Mouse (Mus musculus) CH12.LX (cell line): ENCODE results near the gene Chchd5. TPM values are rescaled to one million over a fixed set of nuclear protein-coding genes. Genes with fewer than 3 reads are reported as not detected.

Experiments used
- DNase-seq: peaks from one replicate; pipeline ENCODE4 v3.0.0-alpha.2; 2013; ENCODE audit errors: extremely low read depth
- H3K27ac ChIP-seq: 2 replicates; pipeline ENCODE4 v1.5.1; 2012; ENCODE audit warnings: low read depth, mild to moderate bottlenecking, control low read depth, moderate library complexity; ENCODE audit not compliant: insufficient read depth
- H3K27me3 ChIP-seq: replicated peaks from 2 replicates; pipeline ENCODE3; 2012; ENCODE audit warnings: inconsistent platforms
- H3K36me3 ChIP-seq, 2 experiments: replicated peaks in 1 of 2; 2 replicates each; pipeline versions ENCODE3 to v1.6.1; 2012; ENCODE audit warnings: inconsistent platforms in 1 of 2, low read length in 1 of 2, mild to moderate bottlenecking in 1 of 2, mixed read lengths in 1 of 2, moderate library complexity in 1 of 2; ENCODE audit not compliant: control insufficient read depth in 1 of 2, insufficient read depth in 1 of 2
- H3K4me1 ChIP-seq, 2 experiments: 2 replicates each; pipeline ENCODE4 v1.6.1; 2012; ENCODE audit warnings: inconsistent platforms in 1 of 2, moderate library complexity in 1 of 2; ENCODE audit not compliant: insufficient read depth in 2 of 2, control insufficient read depth in 1 of 2
- H3K4me2 ChIP-seq: 2 replicates; pipeline ENCODE4 v1.6.1; 2012; ENCODE audit warnings: low read depth, mild to moderate bottlenecking, control low read depth; ENCODE audit not compliant: poor library complexity, insufficient read depth, severe bottlenecking
- H3K4me3 ChIP-seq, 3 experiments: fragments of 150-350 bp in 1 of 3; sonication (generic) in 1 of 3; replicated peaks in 1 of 3; 2 replicates each; pipeline versions ENCODE3 to v1.5.1; 2011 to 2012; ENCODE audit warnings: low read depth in 2 of 3, low read length in 2 of 3, mild to moderate bottlenecking in 2 of 3, moderate library complexity in 2 of 3, control low read depth in 1 of 3, improper control_type of control experiment in 1 of 3, inconsistent platforms in 1 of 3, mixed read lengths in 1 of 3; ENCODE audit not compliant: poor library complexity in 1 of 3
- H3K79me2 ChIP-seq: replicated peaks from 2 replicates; pipeline ENCODE4 v1.6.1; 2012; ENCODE audit warnings: mild to moderate bottlenecking, moderate library complexity; ENCODE audit not compliant: control insufficient read depth, poor library complexity, insufficient read depth, severe bottlenecking; ENCODE audit errors: extremely low read depth
- H3K9ac ChIP-seq: 2 replicates; pipeline ENCODE4 v1.6.1; 2012; ENCODE audit warnings: low read depth, mild to moderate bottlenecking, control low read depth, moderate library complexity; ENCODE audit not compliant: insufficient read depth
- H3K9me3 ChIP-seq: replicated peaks from 2 replicates; pipeline ENCODE3; 2012; ENCODE audit warnings: low read length, inconsistent platforms, mixed read lengths
- CHD1 ChIP-seq: IDR thresholded peaks from 2 replicates; pipeline ENCODE4 v1.6.1; 2012; ENCODE audit warnings: low read depth, low read length, improper control_type of control experiment, inconsistent platforms
- CHD2 ChIP-seq: IDR thresholded peaks from 2 replicates; pipeline ENCODE4 v1.6.1; 2011; ENCODE audit warnings: low read length, improper control_type of control experiment
- CTCF ChIP-seq, 2 experiments: IDR thresholded peaks in 1 of 2; conservative IDR thresholded peaks in 1 of 2; 2 replicates each; pipeline ENCODE4 v1.5.1; 2011 to 2012; ENCODE audit warnings: low read depth in 2 of 2, low read length in 2 of 2, improper control_type of control experiment in 1 of 2, inconsistent platforms in 1 of 2, mild to moderate bottlenecking in 1 of 2, moderate library complexity in 1 of 2
- EP300 ChIP-seq: IDR thresholded peaks from 2 replicates; pipeline ENCODE4 v1.6.1; 2011; ENCODE audit warnings: low read length, improper control_type of control experiment
- ETS1 ChIP-seq: conservative IDR thresholded peaks from 2 replicates; pipeline ENCODE4 v1.6.1; 2012; ENCODE audit warnings: low read depth, mild to moderate bottlenecking, inconsistent platforms, low read length, improper control_type of control experiment, moderate library complexity
- GABPA ChIP-seq: IDR thresholded peaks from 2 replicates; pipeline ENCODE4 v1.6.1; 2012; ENCODE audit warnings: low read depth, low read length, improper control_type of control experiment, inconsistent platforms; ENCODE audit not compliant: insufficient replicate concordance
- IRF4 ChIP-seq: IDR thresholded peaks from 2 replicates; pipeline ENCODE4 v1.6.1; 2014; ENCODE audit warnings: low read depth, mild to moderate bottlenecking, inconsistent platforms, low read length, improper control_type of control experiment
- JUND ChIP-seq: conservative IDR thresholded peaks from 2 replicates; pipeline ENCODE4 v1.6.1; 2011; ENCODE audit warnings: low read depth, low read length, improper control_type of control experiment
- KAT2A ChIP-seq: IDR thresholded peaks from 2 replicates; pipeline ENCODE4 v1.6.1; 2012; ENCODE audit warnings: low read length, improper control_type of control experiment, inconsistent platforms; ENCODE audit not compliant: insufficient replicate concordance
- MAX ChIP-seq: IDR thresholded peaks from 2 replicates; pipeline ENCODE4 v1.6.1; 2011; ENCODE audit warnings: low read length, improper control_type of control experiment
- MEF2A ChIP-seq: IDR thresholded peaks from 2 replicates; pipeline ENCODE4 v1.6.1; 2014; ENCODE audit warnings: low read depth, mild to moderate bottlenecking, inconsistent platforms, low read length, improper control_type of control experiment, borderline replicate concordance
- MXI1 ChIP-seq: IDR thresholded peaks from 2 replicates; pipeline ENCODE4 v1.6.1; 2011; ENCODE audit warnings: mild to moderate bottlenecking, low read depth, low read length, improper control_type of control experiment
- MYC ChIP-seq: IDR thresholded peaks from 2 replicates; pipeline ENCODE4 v1.6.1; 2011; ENCODE audit warnings: low read depth, mild to moderate bottlenecking, improper control_type of control experiment, low read length
- NRF1 ChIP-seq: IDR thresholded peaks from 2 replicates; pipeline ENCODE4 v1.6.1; 2014; ENCODE audit warnings: low read depth, mild to moderate bottlenecking, inconsistent platforms, low read length, improper control_type of control experiment, moderate library complexity
- POLR2A ChIP-seq: IDR thresholded peaks from 2 replicates; pipeline ENCODE4 v1.6.1; 2011; ENCODE audit warnings: low read depth, mild to moderate bottlenecking, improper control_type of control experiment, low read length
- RAD21 ChIP-seq: IDR thresholded peaks from 2 replicates; pipeline ENCODE4 v1.6.1; 2011; ENCODE audit warnings: low read depth, mild to moderate bottlenecking, low read length, improper control_type of control experiment, moderate library complexity
- RCOR1 ChIP-seq: conservative IDR thresholded peaks from 2 replicates; pipeline ENCODE4 v1.6.1; 2012; ENCODE audit warnings: low read depth, mild to moderate bottlenecking, inconsistent platforms, low read length, improper control_type of control experiment
- SIN3A ChIP-seq: IDR thresholded peaks from 2 replicates; pipeline ENCODE4 v1.6.1; 2012; ENCODE audit warnings: low read length, improper control_type of control experiment, inconsistent platforms
- SMC3 ChIP-seq: IDR thresholded peaks from 2 replicates; pipeline ENCODE4 v1.6.1; 2011; ENCODE audit warnings: low read depth, low read length, improper control_type of control experiment
- TCF12 ChIP-seq: IDR thresholded peaks from 2 replicates; pipeline ENCODE4 v1.6.1; 2014; ENCODE audit warnings: low read depth, mild to moderate bottlenecking, inconsistent platforms, low read length, improper control_type of control experiment
- UBTF ChIP-seq: IDR thresholded peaks from 2 replicates; pipeline ENCODE4 v1.6.1; 2012; ENCODE audit warnings: low read depth, mild to moderate bottlenecking, inconsistent platforms, low read length, improper control_type of control experiment, moderate library complexity
- USF1 ChIP-seq: IDR thresholded peaks from 2 replicates; pipeline ENCODE4 v1.6.1; 2014; ENCODE audit warnings: low read depth, mild to moderate bottlenecking, inconsistent platforms, low read length, improper control_type of control experiment
- USF2 ChIP-seq: conservative IDR thresholded peaks from 2 replicates; pipeline ENCODE4 v1.6.1; 2011; ENCODE audit warnings: low read depth, low read length, improper control_type of control experiment
- ZKSCAN1 ChIP-seq: IDR thresholded peaks from 2 replicates; pipeline ENCODE4 v1.6.1; 2012; ENCODE audit warnings: low read depth, inconsistent platforms, low read length, improper control_type of control experiment, borderline replicate concordance
- ZMIZ1 ChIP-seq: IDR thresholded peaks from 2 replicates; pipeline ENCODE4 v1.6.1; 2012; ENCODE audit warnings: low read depth, mild to moderate bottlenecking, inconsistent platforms, low read length, improper control_type of control experiment
- ZNF384 ChIP-seq: IDR thresholded peaks from 2 replicates; pipeline ENCODE4 v1.6.1; 2012; ENCODE audit warnings: low read depth, low read length, improper control_type of control experiment, inconsistent platforms
- dilution Hi-C: fragments of 300-500 bp; cut with MboI; formaldehyde crosslinking; loops from 2 replicates; pipeline ENCODE4 v1.14.3; 2020; ENCODE audit warnings: low sequenced_read_pairs; ENCODE audit not compliant: extremely low pct_unique_long_range_greater_than_20kb, extremely low pct_ligation_motif_present
- in situ Hi-C: fragments of 300-500 bp; cut with MboI; formaldehyde crosslinking; loops from 3 replicates; pipeline ENCODE4 v1.14.3; 2019; ENCODE audit warnings: low sequenced_read_pairs, low pct_ligation_motif_present, low pct_unique_long_range_greater_than_20kb, mixed read lengths
- polyA plus RNA-seq: library from polyadenylated mRNA; unstranded; fragments of >175 nt; gene quantifications from 2 replicates; pipeline ENCODE4 v1.2.1, GENCODE M21; 2012; ENCODE audit warnings: low read depth; ENCODE audit not compliant: insufficient read length
- total RNA-seq, 2 experiments: library from RNA; depleted of rRNA; stranded (reverse); fragments of 300-350 nt in 1 of 2; fragments of >200 nt in 1 of 2; gene quantifications; 2 replicates each; pipeline ENCODE4 v1.2.3; 2012 to 2014

The Chchd5 gene
- total and polyA plus RNA-seq, 3 experiments = 20.5 to 24.1 (median 20.8) TPM

DNA sequence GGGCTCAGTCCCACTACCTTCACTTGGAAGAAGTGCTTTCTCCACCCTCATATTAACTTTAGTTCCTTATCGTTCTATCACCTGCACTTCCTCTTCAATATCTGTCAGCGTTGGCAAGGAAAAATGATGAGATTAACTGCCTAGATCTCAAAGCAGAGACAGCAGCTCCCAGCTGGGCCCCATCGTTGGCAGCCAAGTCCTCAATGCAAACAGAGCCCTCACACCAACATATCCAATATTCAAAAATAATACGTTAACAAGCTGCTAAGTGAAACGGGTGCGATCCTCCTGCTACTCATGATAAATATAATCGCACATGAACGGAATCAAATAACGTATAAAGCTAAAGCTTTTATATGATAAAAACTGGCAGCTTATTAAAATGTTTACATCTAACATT, 21.6 kb downstream of the Chchd5 start:
- Histone ChIP-seq H3K79me2 (no peaks in the 10 kb centered on the region), H3K27me3 (no peaks in the 10 kb centered on the region)
- TF ChIP-seq SIN3A (no peak), NRF1 (no peak), RAD21 (no peak), EP300 (no peak), MXI1 (no peak), MAX (no peak), CTCF (conservative IDR thresholded peaks at IDR 0.05 in 1 of 2, IDR thresholded peaks at IDR 0.05 in 1 of 2; ENCODE audit: low read depth in 2 of 2, low read length in 2 of 2) (no peak), GABPA (no peak), USF1 (no peak), POLR2A (no peak), USF2 (no peak), MYC (no peak), ZNF384 (no peak)
- TF ChIP-seq, all 38 proteins: peak for 0
- Histone ChIP-seq H3K9me3 (no peaks in the 10 kb centered on the region), H3K27ac (no peak overlapping the region), H3K4me2 (no peak overlapping the region), H3K4me3 (no peak overlapping the region), H3K9ac (no peak overlapping the region), H3K36me3 (no peaks in the 10 kb centered on the region), H3K4me1 (no peaks in the 10 kb centered on the region)
- dilution Hi-C loops = no loop called here
- in situ Hi-C loops = no loop called here
- DNase-seq = no peak

DNA sequence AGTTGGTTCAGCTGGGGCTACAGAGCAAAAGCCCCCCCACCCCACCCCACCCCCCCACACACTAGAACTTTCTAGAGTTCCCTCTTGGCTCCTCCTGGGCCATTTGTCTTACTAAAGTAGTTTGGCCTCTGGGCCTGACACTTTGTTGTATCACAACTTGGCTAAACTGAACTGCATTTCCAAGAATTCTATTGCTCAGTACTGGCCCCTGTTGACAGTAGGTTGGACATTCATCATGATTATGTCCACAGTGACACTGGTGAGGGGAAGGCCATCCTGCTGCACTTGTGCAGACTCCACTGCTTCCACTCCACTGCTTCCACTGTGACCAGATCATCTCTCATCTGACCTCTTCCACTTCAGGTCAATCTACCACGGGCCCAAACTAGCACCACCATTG, 23.3 kb downstream of the Chchd5 start:
- in situ Hi-C loops = no loop called here
- no peak overlapping the region for H3K27ac ChIP-seq
- H3K27me3 ChIP-seq = no peaks in the 10 kb centered on the region
- no peaks in the 10 kb centered on the region for H3K79me2 ChIP-seq
- H3K4me1 ChIP-seq = no peaks in the 10 kb centered on the region
- H3K9ac ChIP-seq = no peak overlapping the region
- no peaks in the 10 kb centered on the region for H3K9me3 ChIP-seq
- no peak overlapping the region for H3K4me3 ChIP-seq
- H3K4me2 ChIP-seq = no peak overlapping the region
- no peaks in the 10 kb centered on the region for H3K36me3 ChIP-seq
- TF ChIP-seq RAD21 (peak; percentile 22), SMC3 (peak; percentile 18), USF2 (no peak), CTCF (conservative IDR thresholded peaks at IDR 0.05 in 1 of 2, IDR thresholded peaks at IDR 0.05 in 1 of 2; ENCODE audit: low read depth in 2 of 2, low read length in 2 of 2) (peak in 1 of 2 experiments; percentile 41; a peak in 2 of 4 replicates)
- dilution Hi-C loops = no loop called here
- DNase-seq = no peak

DNA sequence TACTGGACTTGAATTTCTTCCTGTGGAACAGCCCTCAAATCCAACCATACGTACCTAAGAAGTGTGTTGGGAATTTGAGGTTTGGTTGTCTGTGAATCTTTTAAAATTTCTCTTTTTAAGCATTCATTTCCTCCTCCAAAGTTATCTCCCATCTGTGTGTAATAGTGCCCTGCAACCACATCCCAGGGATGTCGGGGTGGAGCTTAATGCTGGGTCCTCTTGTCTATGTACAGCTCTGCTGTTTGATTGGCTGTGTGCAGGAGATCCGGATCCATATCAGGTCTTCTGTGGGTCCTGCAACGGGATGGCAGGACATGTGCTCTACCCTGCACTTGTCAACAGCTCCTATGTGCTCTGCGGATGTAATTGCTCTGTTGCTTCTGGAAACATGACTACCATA, 35.3 kb downstream of the Chchd5 start:
- dilution Hi-C loops = no loop called here
- H3K27ac ChIP-seq = no peak overlapping the region
- TF ChIP-seq SIN3A (no peak), IRF4 (no peak), ZMIZ1 (no peak), USF1 (no peak), RCOR1 (no peak), KAT2A (no peak), MEF2A (no peak), TCF12 (no peak), ETS1 (no peak), JUND (no peak), CHD1 (no peak), CHD2 (no peak), MAX (no peak), ZKSCAN1 (no peak), UBTF (no peak), POLR2A (no peak), SMC3 (no peak)

More for the DNA sequence above, 35.3 kb downstream of the Chchd5 start:
- Histone ChIP-seq H3K4me1 (peaks cover 7 to 16% of the 10 kb centered on the region in 2 experiments; a peak in 2 of 4 replicates), H3K4me3 (no peak overlapping the region), H3K9ac (no peak overlapping the region), H3K36me3 (no peaks in the 10 kb centered on the region), H3K9me3 (peaks cover 4% of the 10 kb centered on the region), H3K79me2 (no peaks in the 10 kb centered on the region), H3K4me2 (no peak overlapping the region), H3K27me3 (no peaks in the 10 kb centered on the region)
- in situ Hi-C loops = no loop called here
- no peak for DNase-seq
